Mouse (Mus musculus): Measurements from ENCODE around the gene Pinlyp.

DNA sequence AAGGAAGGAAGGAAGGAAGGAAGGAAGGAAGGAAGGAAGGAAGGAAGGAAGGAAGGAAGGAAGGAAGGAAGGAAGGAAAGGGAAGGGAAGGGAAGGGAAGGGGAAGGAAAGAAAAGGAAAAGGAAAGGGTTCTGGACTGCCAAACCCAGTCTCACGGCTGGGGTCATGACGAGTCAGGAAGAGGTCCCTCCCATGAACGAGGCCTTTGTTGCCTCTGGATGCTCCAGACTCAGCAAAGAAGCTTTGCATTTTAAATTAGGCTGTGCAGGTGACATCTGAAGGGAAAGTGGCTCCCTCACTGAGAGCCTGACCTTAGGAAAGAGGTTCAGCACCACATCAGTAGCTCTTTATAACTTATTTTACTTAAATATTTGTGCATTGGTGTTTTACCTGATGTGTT, 26.8 kb downstream of the Pinlyp start:
- TF ChIP-seq CTCF (IDR thresholded peaks at IDR 0.05): no peak
- TF ChIP-seq EP300 (IDR thresholded peaks at IDR 0.05): no peak
